Mouse (Mus musculus) lung, postnatal 4 days (tissue): ENCODE results near the gene Metrn.

Experiments
- DNase-seq, 2 experiments: peaks; one replicate each; pipeline ENCODE4 v3.0.0; 2021

Metrn gene

GRCm38 (mm10) chr17:25762591-25762990, 34.3 kb downstream of the Metrn start:
- no peak for DNase-seq

DNA sequence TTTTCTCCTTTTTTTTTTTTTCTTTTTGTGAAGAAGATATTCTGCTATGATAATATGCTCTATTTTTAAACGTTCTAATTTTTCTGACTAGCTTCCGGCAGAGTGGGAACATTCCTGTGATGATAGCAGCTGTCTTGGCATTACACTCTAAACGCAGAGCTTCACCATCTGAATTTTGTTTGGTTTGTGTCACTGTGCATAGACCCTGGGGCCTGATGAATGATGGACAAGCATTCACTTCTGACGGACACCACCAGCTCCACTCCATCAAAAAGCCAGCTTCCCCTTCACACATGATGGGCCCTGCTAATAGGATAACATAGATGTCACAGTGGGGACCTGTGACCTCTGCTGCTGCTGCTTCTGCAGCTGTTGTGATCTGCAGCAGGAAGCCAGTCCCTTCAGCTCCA, 35.4 kb downstream of the Metrn start:
- peak in 1 of 2 experiments; percentile 50 for DNase-seq

- no peak for DNase-seq
Observed at GRCm38 (mm10) chr17:25760148-25760547, 36.8 kb downstream of the Metrn start.

DNA sequence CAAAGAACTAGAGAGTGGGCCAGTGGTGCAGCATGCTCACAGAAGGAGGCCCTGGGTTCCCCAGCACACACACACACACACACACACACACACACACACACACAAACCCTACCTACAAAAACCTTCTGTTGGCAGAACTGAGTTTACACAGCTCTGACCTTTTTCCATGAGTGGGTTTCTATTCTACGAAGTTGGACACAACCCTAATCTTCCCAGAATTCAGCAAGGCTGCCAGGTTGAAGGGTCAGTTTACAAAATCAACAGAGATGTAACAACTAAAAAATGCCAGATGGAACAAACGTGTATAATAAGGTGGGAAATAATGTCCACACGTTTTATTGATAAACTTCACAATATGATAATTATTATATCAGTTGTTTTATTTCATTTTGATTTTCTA, 39.2 kb downstream of the Metrn start:
- DNase-seq: no peak

DNA sequence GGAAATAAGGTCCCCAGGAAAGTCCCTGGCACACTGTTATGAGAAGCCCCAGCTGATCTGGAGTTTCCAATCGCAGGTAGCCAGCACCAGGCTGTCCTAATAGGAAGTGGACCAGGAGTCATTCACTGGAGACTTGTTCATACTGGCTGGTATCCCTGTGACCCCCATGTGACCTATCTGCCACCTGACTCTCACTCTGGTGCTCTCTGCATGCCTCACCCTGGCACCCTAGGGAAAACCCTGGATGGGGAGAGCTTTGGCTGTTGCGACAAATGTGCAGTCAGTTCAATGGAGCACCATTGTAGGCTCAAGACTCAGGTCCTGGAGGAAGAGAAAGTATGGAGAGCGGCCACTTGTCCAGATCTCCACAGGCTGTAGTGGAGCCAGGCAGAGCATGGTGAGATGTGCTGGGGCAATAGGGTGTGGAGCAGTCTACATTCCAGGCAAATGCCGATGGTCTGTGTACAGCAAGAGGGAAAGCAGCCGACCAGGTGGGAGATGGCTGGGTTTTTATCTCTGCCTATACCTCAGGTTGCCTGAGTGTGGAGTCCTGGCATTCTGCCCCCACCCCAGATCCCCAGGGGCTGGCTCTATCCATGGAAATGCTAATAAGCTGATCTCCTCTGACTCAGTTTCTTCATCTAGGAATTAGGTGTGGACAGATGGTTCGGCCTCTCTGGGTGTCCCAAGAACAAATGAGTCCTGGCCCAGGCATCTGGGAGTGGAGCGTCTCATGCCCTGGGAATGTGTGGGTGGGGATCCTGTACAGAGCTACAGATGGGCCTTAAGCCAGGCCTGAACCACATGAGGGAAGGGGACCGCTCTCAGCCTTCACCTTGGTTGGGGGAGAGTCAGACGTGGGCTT, 40.3 kb downstream of the Metrn start:
- DNase-seq: peak in 1 of 2 experiments; percentile 65

DNA sequence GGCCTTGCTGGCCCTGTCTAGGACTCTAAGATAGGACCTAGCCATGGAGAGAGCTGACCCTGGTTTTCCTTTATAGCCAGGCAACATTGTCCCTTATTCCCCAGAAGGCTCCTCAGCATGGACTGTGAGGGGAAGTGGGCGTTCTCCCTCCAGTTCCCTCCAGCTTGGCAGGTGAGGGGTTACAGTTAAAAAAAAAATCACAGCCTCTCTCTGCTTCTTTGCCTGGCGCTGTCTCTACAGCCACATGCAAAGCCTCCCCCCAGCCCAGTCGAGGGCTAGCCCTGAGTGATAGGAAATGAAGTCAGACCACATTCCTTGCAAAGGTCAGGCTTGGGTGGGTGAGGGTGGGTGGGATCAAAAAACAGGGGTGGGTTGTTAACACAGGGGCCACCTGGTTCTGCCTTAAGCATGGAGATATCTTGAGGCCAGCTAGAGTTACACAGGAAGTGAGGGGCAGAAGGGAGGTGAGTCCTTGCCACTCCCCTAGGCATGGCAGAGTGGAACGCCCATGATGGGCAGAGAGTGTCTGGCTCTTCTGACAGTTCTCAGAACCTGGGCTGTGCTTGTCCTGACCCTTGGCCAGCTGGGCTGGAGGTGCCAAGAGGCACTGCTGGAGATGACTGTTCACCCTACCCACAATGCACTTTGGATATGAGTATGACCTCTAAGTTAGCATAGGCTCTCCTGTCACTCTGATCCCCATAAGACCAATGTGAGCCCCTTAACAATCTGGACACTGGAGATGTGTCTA, 41.1 kb downstream of the Metrn start:
- peak in 1 of 2 experiments; percentile 49 for DNase-seq

- DNase-seq: no peak
Observed at GRCm38 (mm10) chr17:25755086-25755485, 41.9 kb downstream of the Metrn start.

DNA sequence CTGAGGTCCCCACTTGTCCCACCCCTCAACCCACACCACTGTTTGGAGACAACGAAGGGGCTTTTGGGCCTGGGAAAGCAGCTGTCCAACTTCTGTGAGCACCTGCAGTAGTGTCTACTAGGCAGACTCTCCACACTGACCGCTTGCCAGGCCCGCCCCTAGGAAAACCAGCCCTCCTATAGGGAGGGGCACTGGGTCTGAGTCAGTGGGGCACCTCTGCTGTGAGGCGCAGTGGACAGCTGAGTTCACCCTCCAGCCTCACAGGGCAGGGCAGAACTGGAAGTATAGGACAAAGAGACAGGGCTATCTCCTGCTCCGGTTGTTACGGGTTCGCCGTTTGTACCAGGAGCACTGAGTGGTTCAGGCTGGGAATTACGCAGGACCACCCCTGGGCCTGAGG, 42.7 kb downstream of the Metrn start, which contains the start of gene Msln:
Msln (minus strand) TSS at position 138 of the 400 bp plus-strand sequence.
- DNase-seq: no peak

- DNase-seq: peak; percentile 77 to 80
Observed at GRCm38 (mm10) chr17:25751446-25751845, 45.5 kb downstream of the Metrn start.

DNA sequence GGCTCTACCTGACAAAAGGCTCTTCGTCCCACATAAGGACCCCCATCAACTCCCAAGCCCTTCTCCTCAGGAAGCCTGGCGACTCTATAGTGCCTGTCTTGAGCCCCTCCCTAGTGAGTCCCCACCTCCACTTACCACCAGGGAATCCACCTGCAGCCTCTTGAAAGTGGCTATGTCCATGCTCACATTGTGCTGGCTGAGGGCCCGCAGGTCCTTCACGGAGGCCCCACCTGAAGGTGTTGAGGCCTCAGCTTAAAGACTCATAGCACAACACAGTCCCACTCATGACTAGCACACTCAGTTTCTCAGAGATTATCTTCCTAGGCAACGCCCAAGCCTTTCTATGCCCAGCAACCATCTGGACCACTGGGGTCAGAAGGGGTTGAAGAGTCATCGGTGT, 47.6 kb downstream of the Metrn start:
- DNase-seq: peak in 1 of 2 experiments; percentile 55

GRCm38 (mm10) chr17:25748238-25748637, 48.7 kb downstream of the Metrn start:
- DNase-seq: no peak

GRCm38 (mm10) chr17:25744311-25744710, 52.6 kb downstream of the Metrn start:
- no peak for DNase-seq

DNA sequence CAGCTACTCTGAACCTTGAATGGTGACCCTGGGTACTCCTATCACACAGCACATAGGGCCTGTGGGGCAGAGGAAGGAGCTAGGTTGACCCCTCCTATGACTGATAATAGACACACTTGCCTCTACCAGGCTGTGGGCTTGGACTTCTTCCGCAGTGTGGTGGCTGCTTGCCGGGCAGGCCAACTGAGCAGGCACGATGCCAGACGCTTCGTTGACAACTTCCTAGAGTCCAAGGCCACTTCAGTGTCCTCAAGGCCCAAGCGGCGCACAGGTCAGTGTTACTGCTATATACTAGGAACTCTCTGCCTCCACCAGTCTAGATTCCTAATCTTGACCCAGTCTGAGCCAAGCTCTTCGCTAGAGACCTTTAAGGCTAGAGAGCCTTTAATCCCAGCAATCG, 53.1 kb downstream of the Metrn start:
- DNase-seq: no peak
